Mouse (Mus musculus) CH12.LX (cell line): ENCODE results near the gene Gm44965. TPM values are rescaled to one million over a fixed set of nuclear protein-coding genes. Genes with fewer than 3 reads are reported as not detected.

ENCODE experiments used
- DNase-seq: peaks from one replicate; pipeline ENCODE4 v3.0.0-alpha.2; 2013; ENCODE audit errors: extremely low read depth
- H3K27ac ChIP-seq: 2 replicates; pipeline ENCODE4 v1.5.1; 2012; ENCODE audit warnings: low read depth, mild to moderate bottlenecking, control low read depth, moderate library complexity; ENCODE audit not compliant: insufficient read depth
- H3K27me3 ChIP-seq: replicated peaks from 2 replicates; pipeline ENCODE3; 2012; ENCODE audit warnings: inconsistent platforms
- H3K36me3 ChIP-seq, 2 experiments: replicated peaks in 1 of 2; 2 replicates each; pipeline versions ENCODE3 to v1.6.1; 2012; ENCODE audit warnings: inconsistent platforms in 1 of 2, low read length in 1 of 2, mild to moderate bottlenecking in 1 of 2, mixed read lengths in 1 of 2, moderate library complexity in 1 of 2; ENCODE audit not compliant: control insufficient read depth in 1 of 2, insufficient read depth in 1 of 2
- H3K4me1 ChIP-seq, 2 experiments: 2 replicates each; pipeline ENCODE4 v1.6.1; 2012; ENCODE audit warnings: inconsistent platforms in 1 of 2, moderate library complexity in 1 of 2; ENCODE audit not compliant: insufficient read depth in 2 of 2, control insufficient read depth in 1 of 2
- H3K4me2 ChIP-seq: 2 replicates; pipeline ENCODE4 v1.6.1; 2012; ENCODE audit warnings: low read depth, mild to moderate bottlenecking, control low read depth; ENCODE audit not compliant: poor library complexity, insufficient read depth, severe bottlenecking
- H3K4me3 ChIP-seq, 3 experiments: fragments of 150-350 bp in 1 of 3; sonication (generic) in 1 of 3; replicated peaks in 1 of 3; 2 replicates each; pipeline versions ENCODE3 to v1.5.1; 2011 to 2012; ENCODE audit warnings: low read depth in 2 of 3, low read length in 2 of 3, mild to moderate bottlenecking in 2 of 3, moderate library complexity in 2 of 3, control low read depth in 1 of 3, improper control_type of control experiment in 1 of 3, inconsistent platforms in 1 of 3, mixed read lengths in 1 of 3; ENCODE audit not compliant: poor library complexity in 1 of 3
- H3K79me2 ChIP-seq: replicated peaks from 2 replicates; pipeline ENCODE4 v1.6.1; 2012; ENCODE audit warnings: mild to moderate bottlenecking, moderate library complexity; ENCODE audit not compliant: control insufficient read depth, poor library complexity, insufficient read depth, severe bottlenecking; ENCODE audit errors: extremely low read depth
- H3K9ac ChIP-seq: 2 replicates; pipeline ENCODE4 v1.6.1; 2012; ENCODE audit warnings: low read depth, mild to moderate bottlenecking, control low read depth, moderate library complexity; ENCODE audit not compliant: insufficient read depth
- H3K9me3 ChIP-seq: replicated peaks from 2 replicates; pipeline ENCODE3; 2012; ENCODE audit warnings: low read length, inconsistent platforms, mixed read lengths
- BHLHE40 ChIP-seq: IDR thresholded peaks from 2 replicates; pipeline ENCODE4 v1.6.1; 2011; ENCODE audit warnings: mild to moderate bottlenecking, low read depth, low read length, improper control_type of control experiment
- CHD1 ChIP-seq: IDR thresholded peaks from 2 replicates; pipeline ENCODE4 v1.6.1; 2012; ENCODE audit warnings: low read depth, low read length, improper control_type of control experiment, inconsistent platforms
- CHD2 ChIP-seq: IDR thresholded peaks from 2 replicates; pipeline ENCODE4 v1.6.1; 2011; ENCODE audit warnings: low read length, improper control_type of control experiment
- CTCF ChIP-seq, 2 experiments: IDR thresholded peaks in 1 of 2; conservative IDR thresholded peaks in 1 of 2; 2 replicates each; pipeline ENCODE4 v1.5.1; 2011 to 2012; ENCODE audit warnings: low read depth in 2 of 2, low read length in 2 of 2, improper control_type of control experiment in 1 of 2, inconsistent platforms in 1 of 2, mild to moderate bottlenecking in 1 of 2, moderate library complexity in 1 of 2
- E2F4 ChIP-seq: IDR thresholded peaks from 2 replicates; pipeline ENCODE4 v1.6.1; 2011; ENCODE audit warnings: low read depth, low read length, improper control_type of control experiment; ENCODE audit not compliant: insufficient replicate concordance
- ELF1 ChIP-seq: IDR thresholded peaks from 2 replicates; pipeline ENCODE4 v1.6.1; 2014; ENCODE audit warnings: low read depth, mild to moderate bottlenecking, inconsistent platforms, low read length, improper control_type of control experiment
- EP300 ChIP-seq: IDR thresholded peaks from 2 replicates; pipeline ENCODE4 v1.6.1; 2011; ENCODE audit warnings: low read length, improper control_type of control experiment
- ETS1 ChIP-seq: conservative IDR thresholded peaks from 2 replicates; pipeline ENCODE4 v1.6.1; 2012; ENCODE audit warnings: low read depth, mild to moderate bottlenecking, inconsistent platforms, low read length, improper control_type of control experiment, moderate library complexity
- GABPA ChIP-seq: IDR thresholded peaks from 2 replicates; pipeline ENCODE4 v1.6.1; 2012; ENCODE audit warnings: low read depth, low read length, improper control_type of control experiment, inconsistent platforms; ENCODE audit not compliant: insufficient replicate concordance
- IRF4 ChIP-seq: IDR thresholded peaks from 2 replicates; pipeline ENCODE4 v1.6.1; 2014; ENCODE audit warnings: low read depth, mild to moderate bottlenecking, inconsistent platforms, low read length, improper control_type of control experiment
- JUND ChIP-seq: conservative IDR thresholded peaks from 2 replicates; pipeline ENCODE4 v1.6.1; 2011; ENCODE audit warnings: low read depth, low read length, improper control_type of control experiment
- KAT2A ChIP-seq: IDR thresholded peaks from 2 replicates; pipeline ENCODE4 v1.6.1; 2012; ENCODE audit warnings: low read length, improper control_type of control experiment, inconsistent platforms; ENCODE audit not compliant: insufficient replicate concordance
- MAFK ChIP-seq: IDR thresholded peaks from 2 replicates; pipeline ENCODE4 v1.6.1; 2011; ENCODE audit warnings: low read length, improper control_type of control experiment; ENCODE audit not compliant: insufficient replicate concordance
- MAX ChIP-seq: IDR thresholded peaks from 2 replicates; pipeline ENCODE4 v1.6.1; 2011; ENCODE audit warnings: low read length, improper control_type of control experiment
- MAZ ChIP-seq: IDR thresholded peaks from 2 replicates; pipeline ENCODE4 v1.6.1; 2012; ENCODE audit warnings: low read depth, mild to moderate bottlenecking, inconsistent platforms, low read length, improper control_type of control experiment, moderate library complexity
- MEF2A ChIP-seq: IDR thresholded peaks from 2 replicates; pipeline ENCODE4 v1.6.1; 2014; ENCODE audit warnings: low read depth, mild to moderate bottlenecking, inconsistent platforms, low read length, improper control_type of control experiment, borderline replicate concordance
- MXI1 ChIP-seq: IDR thresholded peaks from 2 replicates; pipeline ENCODE4 v1.6.1; 2011; ENCODE audit warnings: mild to moderate bottlenecking, low read depth, low read length, improper control_type of control experiment
- MYC ChIP-seq: IDR thresholded peaks from 2 replicates; pipeline ENCODE4 v1.6.1; 2011; ENCODE audit warnings: low read depth, mild to moderate bottlenecking, improper control_type of control experiment, low read length
- PAX5 ChIP-seq: IDR thresholded peaks from 2 replicates; pipeline ENCODE4 v1.6.1; 2012; ENCODE audit warnings: low read length, inconsistent platforms, mixed read lengths
- POLR2A ChIP-seq: IDR thresholded peaks from 2 replicates; pipeline ENCODE4 v1.6.1; 2011; ENCODE audit warnings: low read depth, mild to moderate bottlenecking, improper control_type of control experiment, low read length
- POLR2AphosphoS2 ChIP-seq: IDR thresholded peaks from 2 replicates; pipeline ENCODE4 v1.6.1; 2011; ENCODE audit warnings: low read depth, low read length, improper control_type of control experiment
- RAD21 ChIP-seq: IDR thresholded peaks from 2 replicates; pipeline ENCODE4 v1.6.1; 2011; ENCODE audit warnings: low read depth, mild to moderate bottlenecking, low read length, improper control_type of control experiment, moderate library complexity
- SIN3A ChIP-seq: IDR thresholded peaks from 2 replicates; pipeline ENCODE4 v1.6.1; 2012; ENCODE audit warnings: low read length, improper control_type of control experiment, inconsistent platforms
- SMC3 ChIP-seq: IDR thresholded peaks from 2 replicates; pipeline ENCODE4 v1.6.1; 2011; ENCODE audit warnings: low read depth, low read length, improper control_type of control experiment
- TBP ChIP-seq: conservative IDR thresholded peaks from 2 replicates; pipeline ENCODE4 v1.6.1; 2011; ENCODE audit warnings: low read depth, low read length, improper control_type of control experiment
- UBTF ChIP-seq: IDR thresholded peaks from 2 replicates; pipeline ENCODE4 v1.6.1; 2012; ENCODE audit warnings: low read depth, mild to moderate bottlenecking, inconsistent platforms, low read length, improper control_type of control experiment, moderate library complexity
- USF1 ChIP-seq: IDR thresholded peaks from 2 replicates; pipeline ENCODE4 v1.6.1; 2014; ENCODE audit warnings: low read depth, mild to moderate bottlenecking, inconsistent platforms, low read length, improper control_type of control experiment
- USF2 ChIP-seq: conservative IDR thresholded peaks from 2 replicates; pipeline ENCODE4 v1.6.1; 2011; ENCODE audit warnings: low read depth, low read length, improper control_type of control experiment
- ZC3H11A ChIP-seq: IDR thresholded peaks from 2 replicates; pipeline ENCODE4 v1.6.1; 2012; ENCODE audit warnings: low read depth, mild to moderate bottlenecking, inconsistent platforms, low read length, improper control_type of control experiment
- ZMIZ1 ChIP-seq: IDR thresholded peaks from 2 replicates; pipeline ENCODE4 v1.6.1; 2012; ENCODE audit warnings: low read depth, mild to moderate bottlenecking, inconsistent platforms, low read length, improper control_type of control experiment
- ZNF384 ChIP-seq: IDR thresholded peaks from 2 replicates; pipeline ENCODE4 v1.6.1; 2012; ENCODE audit warnings: low read depth, low read length, improper control_type of control experiment, inconsistent platforms
- dilution Hi-C: fragments of 300-500 bp; cut with MboI; formaldehyde crosslinking; loops from 2 replicates; pipeline ENCODE4 v1.14.3; 2020; ENCODE audit warnings: low sequenced_read_pairs; ENCODE audit not compliant: extremely low pct_unique_long_range_greater_than_20kb, extremely low pct_ligation_motif_present
- in situ Hi-C: fragments of 300-500 bp; cut with MboI; formaldehyde crosslinking; loops from 3 replicates; pipeline ENCODE4 v1.14.3; 2019; ENCODE audit warnings: low sequenced_read_pairs, low pct_ligation_motif_present, low pct_unique_long_range_greater_than_20kb, mixed read lengths
- polyA plus RNA-seq: library from polyadenylated mRNA; unstranded; fragments of >175 nt; gene quantifications from 2 replicates; pipeline ENCODE4 v1.2.1, GENCODE M21; 2012; ENCODE audit warnings: low read depth; ENCODE audit not compliant: insufficient read length
- total RNA-seq, 2 experiments: library from RNA; depleted of rRNA; stranded (reverse); fragments of 300-350 nt in 1 of 2; fragments of >200 nt in 1 of 2; gene quantifications; 2 replicates each; pipeline ENCODE4 v1.2.3; 2012 to 2014

The Gm44965 gene
- total and polyA plus RNA-seq, 3 experiments = not detected

- no peak for DNase-seq
- Histone ChIP-seq H3K9me3 (peaks cover 2% of the 10 kb centered on the region), H3K36me3 (no peaks in the 10 kb centered on the region), H3K4me2 (no peak overlapping the region), H3K27me3 (no peaks in the 10 kb centered on the region), H3K9ac (no peak overlapping the region), H3K4me1 (peaks cover 3 to 29% of the 10 kb centered on the region in 2 experiments), H3K79me2 (no peaks in the 10 kb centered on the region), H3K4me3 (no peak overlapping the region), H3K27ac (no peak overlapping the region)
- TF ChIP-seq ZC3H11A (no peak), USF1 (no peak), SIN3A (no peak), MAX (no peak), CHD1 (no peak), MEF2A (no peak), CTCF (conservative IDR thresholded peaks at IDR 0.05 in 1 of 2, IDR thresholded peaks at IDR 0.05 in 1 of 2; ENCODE audit: low read depth in 2 of 2, low read length in 2 of 2) (no peak), KAT2A (no peak), BHLHE40 (no peak), ELF1 (no peak), EP300 (no peak), USF2 (no peak), SMC3 (no peak), MXI1 (no peak), CHD2 (no peak), E2F4 (no peak)
- dilution Hi-C loops (no loop called here), in situ Hi-C loops (no loop called here)
Observed at GRCm38 (mm10) chr6:48581257-48581656, 12.5 kb upstream of the Gm44965 start.

- H3K4me2 ChIP-seq = no peak overlapping the region
- dilution Hi-C loops (no loop called here), in situ Hi-C loops (no loop called here)
- no peak overlapping the region for H3K27ac ChIP-seq
- H3K4me3 ChIP-seq = no peak overlapping the region
- peaks cover 3% of the 10 kb centered on the region for H3K9me3 ChIP-seq
- peak; percentile 74 for DNase-seq
- no peaks in the 10 kb centered on the region for H3K27me3 ChIP-seq
- H3K79me2 ChIP-seq = no peaks in the 10 kb centered on the region
- no peak for TF ChIP-seq KAT2A
- no peak for TF ChIP-seq BHLHE40
- no peak for TF ChIP-seq MAFK
- TF ChIP-seq EP300 = no peak
- no peak for TF ChIP-seq MEF2A
- TF ChIP-seq RAD21 = peak; percentile 74
- TF ChIP-seq CTCF (conservative IDR thresholded peaks at IDR 0.05 in 1 of 2, IDR thresholded peaks at IDR 0.05 in 1 of 2; ENCODE audit: low read depth in 2 of 2, low read length in 2 of 2) = peak; percentile 68 to 83
- no peak for TF ChIP-seq GABPA
- TF ChIP-seq UBTF = no peak
- no peak for TF ChIP-seq MAZ
- no peak for TF ChIP-seq JUND
- peak; percentile 83 for TF ChIP-seq SMC3
- peak; percentile 7; the same call in 1 of the 2 replicates for TF ChIP-seq ZC3H11A
- TF ChIP-seq PAX5 = no peak
- no peak for TF ChIP-seq IRF4
- TF ChIP-seq MXI1 = no peak
- no peak for TF ChIP-seq ELF1
- TF ChIP-seq USF1 = no peak
- no peak for TF ChIP-seq USF2
- no peak for TF ChIP-seq MYC
- no peak for TF ChIP-seq POLR2A
- TF ChIP-seq MAX = no peak
- no peak for TF ChIP-seq POLR2AphosphoS2
- TF ChIP-seq ETS1 = no peak
- 0 out of 2 replicates have a peak, but pooled peaks have one; percentile 17 for TF ChIP-seq ZNF384
- TF ChIP-seq SIN3A = no peak
- no peak for TF ChIP-seq TBP
- TF ChIP-seq ZMIZ1 = no peak
- no peaks in the 10 kb centered on the region for H3K36me3 ChIP-seq
- peaks cover 3 to 29% of the 10 kb centered on the region in 2 experiments for H3K4me1 ChIP-seq
- H3K9ac ChIP-seq = no peak overlapping the region
Observed at GRCm38 (mm10) chr6:48582037-48582436, 11.7 kb upstream of the Gm44965 start.
